18 mouse cellular contexts compared by ENCODE assay signal in genomic region chr5:16086979-16087902, GRCm38 (mm10).
DNase-seq lines count a peak whose midpoint lies in the region; ATAC-seq and TF ChIP-seq lines count a peak whose summit lies in the region.
"Had no signal": no experiment of that assay in that cellular context is flagged by ENCODE, and none has a peak within 500 bp of the region (broad histone marks: within the 10 kb centered on the region; RNA-seq: fewer than 3 reads in every experiment).

No protein-coding gene starts in this region.

- peak; percentile 42; the same call in 1 of the 2 replicates for ATAC-seq in embryonic facial prominence, embryonic 14.5 days (ENCODE audit: low read depth)
- peak; percentile 67 for ATAC-seq in forebrain, embryonic 14.5 days
- peak; percentile 78 for ATAC-seq in hindbrain, embryonic 15.5 days (ENCODE audit: low FRiP score, low read depth)
- ATAC-seq in neural tube, embryonic 12.5 days (ENCODE audit: low FRiP score, low read depth): peak; percentile 78
- ATAC-seq in lung, postnatal 0 days: no peak
- ATAC-seq: inflammation-experienced regulatory T-cells, adult 6 months had no signal

- no peaks in the 10 kb centered on the region for H3K36me3 ChIP-seq in embryonic facial prominence, embryonic 14.5 days (ENCODE audit: control insufficient read depth, insufficient read depth, low read length)
- no peaks in the 10 kb centered on the region for H3K36me3 ChIP-seq in embryonic facial prominence, embryonic 10.5 days (replicated peaks)
- no peaks in the 10 kb centered on the region for H3K36me3 ChIP-seq in forebrain, embryonic 14.5 days (ENCODE audit: control insufficient read depth, insufficient read depth, low read length)
- H3K36me3 ChIP-seq in hindbrain, embryonic 15.5 days: no peaks in the 10 kb centered on the region
- H3K36me3 ChIP-seq in neural tube, embryonic 12.5 days: no peaks in the 10 kb centered on the region
- no peaks in the 10 kb centered on the region for H3K36me3 ChIP-seq in lung, postnatal 0 days (ENCODE audit: insufficient read depth, low read length)
- H3K36me3 ChIP-seq: embryonic facial prominence, embryonic 15.5 days; G1E; heart, embryonic 13.5 days; kidney, embryonic 15.5 days; stomach, embryonic 15.5 days had no signal

- DNase-seq in embryonic facial prominence, embryonic 14.5 days (ENCODE audit: low spot score): no peak
- DNase-seq in embryonic facial prominence, embryonic 10.5 days (ENCODE audit: low spot score): no peak
- DNase-seq in forebrain, embryonic 14.5 days (ENCODE audit: low spot score): peak; percentile 78
- DNase-seq in layer of hippocampus, postnatal 36 days: no peak
- DNase-seq in adipocyte (ENCODE audit: low spot score): no peak
- DNase-seq in lung, postnatal 0 days (ENCODE audit: low spot score): no peak
- DNase-seq: gastrocnemius, postnatal 36 days; lung, postnatal 14 days; thymus, postnatal 14 days had no signal

- no peaks in the 10 kb centered on the region for H3K27me3 ChIP-seq in embryonic facial prominence, embryonic 14.5 days (replicated peaks; ENCODE audit: control insufficient read depth, insufficient read depth, low read length)
- no peaks in the 10 kb centered on the region for H3K27me3 ChIP-seq in embryonic facial prominence, embryonic 10.5 days (replicated peaks; ENCODE audit: low read depth, poor library complexity, severe bottlenecking)
- no peaks in the 10 kb centered on the region for H3K27me3 ChIP-seq in forebrain, embryonic 14.5 days (replicated peaks; ENCODE audit: control insufficient read depth, insufficient read depth, low read length)
- no peaks in the 10 kb centered on the region for H3K27me3 ChIP-seq in hindbrain, embryonic 15.5 days
- no peaks in the 10 kb centered on the region for H3K27me3 ChIP-seq in neural tube, embryonic 12.5 days (replicated peaks)
- H3K27me3 ChIP-seq in lung, postnatal 0 days (replicated peaks; ENCODE audit: insufficient read depth, low read length): no peaks in the 10 kb centered on the region
- H3K27me3 ChIP-seq: embryonic facial prominence, embryonic 15.5 days; heart, embryonic 13.5 days; kidney, embryonic 15.5 days; stomach, embryonic 15.5 days had no signal

- no peak overlapping the region for H3K4me3 ChIP-seq in embryonic facial prominence, embryonic 14.5 days (ENCODE audit: low read depth, low read length)
- H3K4me3 ChIP-seq in embryonic facial prominence, embryonic 10.5 days: no peak overlapping the region
- H3K4me3 ChIP-seq in forebrain, embryonic 14.5 days (ENCODE audit: low read depth, low read length): no peak overlapping the region
- H3K4me3 ChIP-seq in hindbrain, embryonic 15.5 days: no peak overlapping the region
- no peak overlapping the region for H3K4me3 ChIP-seq in neural tube, embryonic 12.5 days
- H3K4me3 ChIP-seq in lung, postnatal 0 days (ENCODE audit: low read depth, low read length): no peak overlapping the region
- H3K4me3 ChIP-seq: embryonic facial prominence, embryonic 15.5 days; heart, embryonic 13.5 days; kidney, embryonic 15.5 days; stomach, embryonic 15.5 days had no signal

- no peak for TF ChIP-seq CTCF in lung, postnatal 0 days (IDR thresholded peaks at IDR 0.05)

- H3K27ac ChIP-seq in embryonic facial prominence, embryonic 14.5 days (replicated peaks; ENCODE audit: low read depth, low read length): no peak overlapping the region
- no peak overlapping the region for H3K27ac ChIP-seq in embryonic facial prominence, embryonic 10.5 days (replicated peaks)
- H3K27ac ChIP-seq in forebrain, embryonic 14.5 days (ENCODE audit: low read depth, low read length): peak overlapping the region; percentile 67
- peak overlapping the region; percentile 75 for H3K27ac ChIP-seq in hindbrain, embryonic 15.5 days (replicated peaks)
- H3K27ac ChIP-seq in neural tube, embryonic 12.5 days: no peak overlapping the region; the same call in 1 of the 2 replicates
- no peak overlapping the region for H3K27ac ChIP-seq in lung, postnatal 0 days (ENCODE audit: low read length)
- H3K27ac ChIP-seq: embryonic facial prominence, embryonic 15.5 days; heart, embryonic 13.5 days; kidney, embryonic 15.5 days; liver, embryonic 14.5 days; stomach, embryonic 15.5 days had no signal

- no peak overlapping the region for H3K4me2 ChIP-seq in embryonic facial prominence, embryonic 14.5 days (ENCODE audit: low read depth, low read length)
- H3K4me2 ChIP-seq in forebrain, embryonic 14.5 days (ENCODE audit: low read length): no peak overlapping the region; the same call in 1 of the 2 replicates
- H3K4me2 ChIP-seq in hindbrain, embryonic 15.5 days: no peak overlapping the region
- H3K4me2 ChIP-seq in neural tube, embryonic 12.5 days (replicated peaks): no peak overlapping the region
- no peak overlapping the region for H3K4me2 ChIP-seq in lung, postnatal 0 days (replicated peaks; ENCODE audit: low read depth, low read length)
- H3K4me2 ChIP-seq: embryonic facial prominence, embryonic 15.5 days; heart, embryonic 13.5 days; kidney, embryonic 15.5 days; stomach, embryonic 15.5 days had no signal

- no peak for TF ChIP-seq EP300 in lung, postnatal 0 days (IDR thresholded peaks at IDR 0.05)

- 75% methylated on average over 10 of the region's 10 CpGs for WGBS in embryonic facial prominence, embryonic 14.5 days
- 84% methylated on average over 10 of the region's 10 CpGs for WGBS in embryonic facial prominence, embryonic 10.5 days
- WGBS in forebrain, embryonic 14.5 days: 39% methylated on average over 10 of the region's 10 CpGs
- 33% methylated on average over 10 of the region's 10 CpGs for WGBS in hindbrain, embryonic 15.5 days
- WGBS in neural tube, embryonic 12.5 days: 52% methylated on average over 10 of the region's 10 CpGs
- WGBS in lung, postnatal 0 days: 81% methylated on average over 10 of the region's 10 CpGs

- H3K4me1 ChIP-seq in embryonic facial prominence, embryonic 14.5 days (ENCODE audit: control insufficient read depth, insufficient read depth, low read length): no peaks in the 10 kb centered on the region
- H3K4me1 ChIP-seq in embryonic facial prominence, embryonic 10.5 days: 0 out of 2 replicates have a peak, but pooled peaks cover 3% of the 10 kb centered on the region
- peaks cover 9% of the 10 kb centered on the region; the same call in 1 of the 2 replicates for H3K4me1 ChIP-seq in forebrain, embryonic 14.5 days (ENCODE audit: control insufficient read depth, insufficient read depth, low read length)
- H3K4me1 ChIP-seq in hindbrain, embryonic 15.5 days (replicated peaks): peaks cover 7% of the 10 kb centered on the region
- no peaks in the 10 kb centered on the region for H3K4me1 ChIP-seq in neural tube, embryonic 12.5 days
- H3K4me1 ChIP-seq in lung, postnatal 0 days (ENCODE audit: insufficient read depth, low read depth, low read length): no peaks in the 10 kb centered on the region
- H3K4me1 ChIP-seq: embryonic facial prominence, embryonic 15.5 days; kidney, embryonic 15.5 days; stomach, embryonic 15.5 days had no signal

- no peaks in the 10 kb centered on the region for H3K9me3 ChIP-seq in embryonic facial prominence, embryonic 14.5 days (ENCODE audit: control insufficient read depth, low read length)
- H3K9me3 ChIP-seq in embryonic facial prominence, embryonic 10.5 days: no peaks in the 10 kb centered on the region
- no peaks in the 10 kb centered on the region for H3K9me3 ChIP-seq in forebrain, embryonic 14.5 days (replicated peaks; ENCODE audit: control insufficient read depth, low read length)
- no peaks in the 10 kb centered on the region for H3K9me3 ChIP-seq in hindbrain, embryonic 15.5 days
- no peaks in the 10 kb centered on the region for H3K9me3 ChIP-seq in neural tube, embryonic 12.5 days
- H3K9me3 ChIP-seq in lung, postnatal 0 days (ENCODE audit: low read length): no peaks in the 10 kb centered on the region
- H3K9me3 ChIP-seq: embryonic facial prominence, embryonic 15.5 days; G1E; heart, embryonic 13.5 days; kidney, embryonic 15.5 days; stomach, embryonic 15.5 days had no signal

- H3K9ac ChIP-seq in embryonic facial prominence, embryonic 14.5 days (ENCODE audit: low read depth, low read length): no peak overlapping the region
- no peak overlapping the region for H3K9ac ChIP-seq in forebrain, embryonic 14.5 days (ENCODE audit: low read length)
- no peak overlapping the region for H3K9ac ChIP-seq in hindbrain, embryonic 15.5 days
- H3K9ac ChIP-seq in neural tube, embryonic 12.5 days: no peak overlapping the region
- no peak overlapping the region for H3K9ac ChIP-seq in lung, postnatal 0 days (replicated peaks; ENCODE audit: low read depth)
- H3K9ac ChIP-seq: embryonic facial prominence, embryonic 15.5 days; heart, embryonic 13.5 days; kidney, embryonic 15.5 days; liver, embryonic 14.5 days; stomach, embryonic 15.5 days had no signal

Comparison
In these comparisons a context has a peak if more than half of its experiments do, and no peak if none do; other contexts are left out.
1. H3K27ac ChIP-seq: peak in forebrain, embryonic 14.5 days (single experiment) and hindbrain, embryonic 15.5 days (single experiment); none in embryonic facial prominence, embryonic 14.5 days (single experiment), embryonic facial prominence, embryonic 10.5 days (single experiment), neural tube, embryonic 12.5 days (single experiment) and lung, postnatal 0 days (single experiment).